Mouse (Mus musculus) limb, embryonic 14.5 days (tissue): ENCODE measurements around the gene Socs3. TPM values are rescaled to one million over a fixed set of nuclear protein-coding genes. Genes with fewer than 3 reads are reported as not detected.

Experiments used
- ATAC-seq: fragments of 200-750 bp; cut with Nextera tagmentation; 2 replicates; pipeline ENCODE4 v1.8.0; 2017; ENCODE audit warnings: low read depth, moderate number of reproducible peaks, moderate TSS enrichment; ENCODE audit not compliant: low FRiP score
- DNase-seq: peaks from one replicate; pipeline ENCODE4 v3.0.0-alpha.2; 2015; ENCODE audit warnings: low spot score
- H3K27ac ChIP-seq: fragments of 300-500 bp; sonication (generic); replicated peaks from 2 replicates; pipeline ENCODE4 v1.5.1; 2014; ENCODE audit warnings: low read depth, mild to moderate bottlenecking, low read length, moderate library complexity, mixed read lengths
- H3K27me3 ChIP-seq: fragments of 300-500 bp; sonication (generic); 2 replicates; pipeline ENCODE4 v1.6.1; 2014; ENCODE audit warnings: low read length, mixed read lengths; ENCODE audit not compliant: control insufficient read depth, insufficient read depth
- H3K36me3 ChIP-seq: fragments of 300-500 bp; sonication (generic); 2 replicates; pipeline ENCODE4 v1.6.1; 2014; ENCODE audit warnings: mild to moderate bottlenecking, low read length, moderate library complexity, mixed read lengths; ENCODE audit not compliant: control insufficient read depth, insufficient read depth
- H3K4me1 ChIP-seq: fragments of 300-500 bp; sonication (generic); 2 replicates; pipeline ENCODE4 v1.6.1; 2014; ENCODE audit warnings: antibody characterized with exemption, low read length, mixed read lengths; ENCODE audit not compliant: control insufficient read depth, insufficient read depth
- H3K4me2 ChIP-seq: fragments of 300-500 bp; sonication (generic); replicated peaks from 2 replicates; pipeline ENCODE4 v1.6.1; 2014; ENCODE audit warnings: low read depth, mild to moderate bottlenecking, low read length, moderate library complexity; ENCODE audit not compliant: severe bottlenecking
- H3K4me3 ChIP-seq: fragments of 300-500 bp; sonication (generic); replicated peaks from 2 replicates; pipeline ENCODE4 v1.5.1; 2014; ENCODE audit warnings: low read length
- H3K9ac ChIP-seq: fragments of 300-500 bp; sonication (generic); 2 replicates; pipeline ENCODE4 v1.6.1; 2014; ENCODE audit warnings: mild to moderate bottlenecking, low read depth, low read length, moderate library complexity; ENCODE audit not compliant: severe bottlenecking
- H3K9me3 ChIP-seq: fragments of 300-500 bp; sonication (generic); 2 replicates; pipeline ENCODE4 v1.6.1; 2016; ENCODE audit warnings: low read length; ENCODE audit not compliant: control insufficient read depth
- POLR2A ChIP-seq: fragments of 200-500 bp; IDR thresholded peaks from 2 replicates; pipeline ENCODE4 v1.8.0; 2012; ENCODE audit warnings: inconsistent platforms, mild to moderate bottlenecking, moderate library complexity, borderline replicate concordance; ENCODE audit not compliant: insufficient read depth, insufficient read length; ENCODE audit errors: extremely low read depth
- WGBS: fragments of 180-500 bp; shearing (Covaris S2); extraction: QIAGEN DNeasy Blood & Tissue Kit; methylation state at CpG from one replicate; pipeline ENCODE4 v1.1.7; 2014; 5-methylcytosine and 5-hydroxymethylcytosine counted together
- polyA plus RNA-seq, 2 experiments: library from polyadenylated mRNA; depleted of rRNA in 1 of 2; stranded (reverse) in 1 of 2; unstranded in 1 of 2; fragments of >200 nt; fragmentation: Nextera tagmentation in 1 of 2; extraction: Ambion mirVana in 1 of 2; gene quantifications; 2 replicates each; pipeline versions ENCODE4 v1.2.1 to v1.2.3; 2012 to 2014

Gene Socs3
- polyA plus RNA-seq, 2 experiments, result 6.4 to 18.4 TPM

DNA sequence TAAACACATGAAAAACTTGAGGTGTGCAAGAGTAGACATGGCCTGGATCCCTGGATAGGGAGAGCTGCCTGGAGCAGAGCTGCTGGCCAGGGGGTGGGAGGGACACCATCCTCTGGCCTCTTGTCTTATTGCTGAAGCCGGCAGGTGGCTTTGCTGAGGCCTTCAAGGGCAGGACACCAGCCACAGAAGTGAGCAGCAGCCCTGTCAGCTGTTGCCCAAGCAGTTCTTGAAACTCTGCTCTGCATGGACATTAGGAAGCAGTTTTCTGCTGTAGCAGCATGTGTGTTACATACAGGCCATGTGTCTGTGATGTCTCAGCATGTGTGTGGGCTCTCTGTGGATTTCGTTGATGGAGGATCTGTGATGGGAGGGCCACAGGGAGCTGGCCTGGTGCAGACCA lies 43.5 kb upstream of the Socs3 start:
- Histone ChIP-seq H3K27me3 (no peaks in the 10 kb centered on the region), H3K4me2 (no peak overlapping the region), H3K9ac (no peak overlapping the region), H3K9me3 (no peaks in the 10 kb centered on the region), H3K27ac (0 out of 2 replicates have a peak overlapping the region, but pooled peaks have one; percentile 26), H3K36me3 (peaks cover 32% of the 10 kb centered on the region), H3K4me3 (no peak overlapping the region), H3K4me1 (peaks cover 10% of the 10 kb centered on the region; the same call in 1 of the 2 replicates)
- no peak for TF ChIP-seq POLR2A
- ATAC-seq (no peak), DNase-seq (no peak)
- 65% methylated on average over 2 of the region's 2 CpGs for WGBS

GRCm38 (mm10) chr11:118012595-118012994 lies 42.7 kb upstream of the Socs3 start:
- no peaks in the 10 kb centered on the region for H3K9me3 ChIP-seq
- H3K27me3 ChIP-seq, result no peaks in the 10 kb centered on the region
- H3K9ac ChIP-seq, result no peak overlapping the region
- DNase-seq, result no peak
- WGBS, result 100% methylated on average over 1 of the region's 1 CpGs
- H3K36me3 ChIP-seq, result peaks cover 28% of the 10 kb centered on the region
- H3K4me3 ChIP-seq, result no peak overlapping the region
- TF ChIP-seq POLR2A, result no peak
- H3K4me1 ChIP-seq, result peaks cover 10% of the 10 kb centered on the region; the same call in 1 of the 2 replicates
- ATAC-seq, result no peak
- no peak overlapping the region for H3K4me2 ChIP-seq
- no peak overlapping the region for H3K27ac ChIP-seq

DNA sequence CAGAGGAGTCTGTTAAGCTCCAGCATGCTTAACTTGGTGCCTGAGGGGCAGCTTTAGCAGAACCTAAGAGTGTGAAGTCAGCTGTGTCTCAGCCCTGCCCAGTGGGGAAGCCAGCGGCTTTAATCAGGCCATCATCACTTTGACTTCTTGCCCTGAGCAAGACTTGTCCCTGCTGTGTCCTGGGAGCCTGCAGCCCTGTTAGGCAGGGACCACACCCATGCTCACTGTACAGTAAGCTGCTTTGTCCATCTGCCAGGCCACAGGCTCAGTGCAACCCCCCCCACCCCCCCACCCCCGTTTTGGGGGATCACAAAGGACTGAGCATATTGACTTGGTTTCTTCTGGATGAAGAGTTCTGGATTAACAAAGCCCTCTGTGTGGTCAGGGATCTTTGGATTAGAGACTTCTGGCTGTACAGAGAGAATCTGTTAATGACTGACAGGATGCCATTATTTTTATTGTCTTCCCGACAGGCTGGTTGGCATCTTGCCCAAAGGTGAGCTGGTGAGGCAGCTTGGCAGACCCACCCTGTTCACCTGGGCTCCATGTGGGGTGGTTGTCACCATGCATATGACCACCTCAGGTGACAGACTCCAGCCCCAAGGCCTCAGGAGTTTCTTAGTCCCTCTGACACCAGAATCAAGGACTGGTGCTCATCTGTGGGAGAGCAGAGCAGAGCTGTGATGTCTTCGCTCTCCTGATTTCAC lies 40.2 kb upstream of the Socs3 start:
- Histone ChIP-seq H3K4me1 (peaks cover 10% of the 10 kb centered on the region; the same call in 1 of the 2 replicates), H3K9ac (0 out of 2 replicates have a peak overlapping the region, but pooled peaks have one; percentile 5)
- no peak for ATAC-seq

GRCm38 (mm10) chr11:118008843-118009242 lies 39.0 kb upstream of the Socs3 start:
- H3K9me3 ChIP-seq, result no peaks in the 10 kb centered on the region
- peaks cover 10% of the 10 kb centered on the region; the same call in 1 of the 2 replicates for H3K4me1 ChIP-seq
- H3K4me3 ChIP-seq, result no peak overlapping the region
- H3K36me3 ChIP-seq, result peaks cover 49% of the 10 kb centered on the region
- ATAC-seq, result no peak
- no peak overlapping the region for H3K27ac ChIP-seq
- peak overlapping the region; percentile 5; the same call in 1 of the 2 replicates for H3K9ac ChIP-seq
- no peaks in the 10 kb centered on the region for H3K27me3 ChIP-seq
- WGBS, result 84% methylated on average over 8 of the region's 8 CpGs
- no peak for DNase-seq
- no peak for TF ChIP-seq POLR2A
- H3K4me2 ChIP-seq, result no peak overlapping the region

More for the DNA sequence above, 40.2 kb upstream of the Socs3 start:
- Histone ChIP-seq H3K27me3 (no peaks in the 10 kb centered on the region), H3K4me3 (no peak overlapping the region), H3K27ac (no peak overlapping the region), H3K4me2 (no peak overlapping the region), H3K9me3 (no peaks in the 10 kb centered on the region), H3K36me3 (peaks cover 46% of the 10 kb centered on the region)
- no peak for DNase-seq
- no peak for TF ChIP-seq POLR2A
- 53% methylated on average over 4 of the region's 4 CpGs for WGBS

GRCm38 (mm10) chr11:118008144-118008805 lies 38.4 kb upstream of the Socs3 start:
- no peak overlapping the region for H3K9ac ChIP-seq
- H3K4me2 ChIP-seq, result no peak overlapping the region
- ATAC-seq, result no peak
- no peak for TF ChIP-seq POLR2A
- H3K27me3 ChIP-seq, result no peaks in the 10 kb centered on the region
- no peak overlapping the region for H3K4me3 ChIP-seq
- 71% methylated on average over 5 of the region's 5 CpGs for WGBS
- H3K36me3 ChIP-seq, result peaks cover 55% of the 10 kb centered on the region
- no peak for DNase-seq
- H3K9me3 ChIP-seq, result no peaks in the 10 kb centered on the region
- H3K4me1 ChIP-seq, result peaks cover 10% of the 10 kb centered on the region; the same call in 1 of the 2 replicates
- no peak overlapping the region for H3K27ac ChIP-seq
